Mouse (Mus musculus) MN1 (cell line): Measurements from ENCODE around the gene Creb3l4.
A peak's percentile ranks its signal among the peaks of the same experiment; 100 is the strongest.

Source experiments
- DNase-seq: peaks from one replicate; pipeline ENCODE4 v3.0.0-alpha.2; 2016; ENCODE audit warnings: low spot score

Creb3l4 gene

GRCm38 (mm10) chr3:90231507-90232333 lies 11.6 kb downstream of the Creb3l4 start, which contains the start of gene Jtb:
Gene Jtb, plus strand, starts transcription at chr3:90231597.
- peak; percentile 96 for DNase-seq

- no peak for DNase-seq
These were observed 12.2 kb downstream of the Creb3l4 start for GRCm38 (mm10) chr3:90231075-90231474.

GRCm38 (mm10) chr3:90224331-90224730 lies 19.0 kb downstream of the Creb3l4 start:
- DNase-seq = no peak

- no peak for DNase-seq
These were observed 20.4 kb downstream of the Creb3l4 start for GRCm38 (mm10) chr3:90222941-90223340.

GRCm38 (mm10) chr3:90222455-90222854 lies 20.9 kb downstream of the Creb3l4 start:
- DNase-seq = no peak

GRCm38 (mm10) chr3:90221123-90221522 lies 22.2 kb downstream of the Creb3l4 start:
- DNase-seq = no peak

GRCm38 (mm10) chr3:90220531-90220951 lies 22.8 kb downstream of the Creb3l4 start:
- DNase-seq = peak; percentile 72

GRCm38 (mm10) chr3:90220088-90220487 lies 23.2 kb downstream of the Creb3l4 start:
- DNase-seq = peak; percentile 82

GRCm38 (mm10) chr3:90215825-90216380 lies 27.4 kb downstream of the Creb3l4 start:
- no peak for DNase-seq

GRCm38 (mm10) chr3:90213956-90214684 lies 29.2 kb downstream of the Creb3l4 start:
- DNase-seq = no peak

GRCm38 (mm10) chr3:90213377-90213866 lies 29.9 kb downstream of the Creb3l4 start, which contains the start of the genes Rps27 and Rab13:
Gene Rps27, minus strand, starts transcription at chr3:90213651.
Gene Rab13, plus strand, starts transcription at chr3:90213695.
- peak; percentile 95 for DNase-seq

- DNase-seq = no peak
These were observed 30.6 kb downstream of the Creb3l4 start for GRCm38 (mm10) chr3:90212723-90213122.

GRCm38 (mm10) chr3:90211475-90212398 lies 31.6 kb downstream of the Creb3l4 start:
- DNase-seq = no peak

- no peak for DNase-seq
These were observed 33.3 kb downstream of the Creb3l4 start for GRCm38 (mm10) chr3:90209908-90210566.

GRCm38 (mm10) chr3:90208662-90209061 lies 34.6 kb downstream of the Creb3l4 start:
- no peak for DNase-seq

GRCm38 (mm10) chr3:90204582-90204981 lies 38.7 kb downstream of the Creb3l4 start:
- DNase-seq = no peak

- DNase-seq = no peak
These were observed 39.7 kb downstream of the Creb3l4 start for GRCm38 (mm10) chr3:90203619-90204018.

GRCm38 (mm10) chr3:90202884-90203283 lies 40.4 kb downstream of the Creb3l4 start:
- DNase-seq = no peak

- no peak for DNase-seq
These were observed 45.8 kb downstream of the Creb3l4 start for GRCm38 (mm10) chr3:90197548-90197947.

- DNase-seq = no peak
These were observed 47.7 kb downstream of the Creb3l4 start for GRCm38 (mm10) chr3:90195644-90196043.

- no peak for DNase-seq
These were observed 48.6 kb downstream of the Creb3l4 start for GRCm38 (mm10) chr3:90194759-90195158.
